Comparison of ENCODE assay signal across 16 mouse cellular contexts in the genomic region with DNA sequence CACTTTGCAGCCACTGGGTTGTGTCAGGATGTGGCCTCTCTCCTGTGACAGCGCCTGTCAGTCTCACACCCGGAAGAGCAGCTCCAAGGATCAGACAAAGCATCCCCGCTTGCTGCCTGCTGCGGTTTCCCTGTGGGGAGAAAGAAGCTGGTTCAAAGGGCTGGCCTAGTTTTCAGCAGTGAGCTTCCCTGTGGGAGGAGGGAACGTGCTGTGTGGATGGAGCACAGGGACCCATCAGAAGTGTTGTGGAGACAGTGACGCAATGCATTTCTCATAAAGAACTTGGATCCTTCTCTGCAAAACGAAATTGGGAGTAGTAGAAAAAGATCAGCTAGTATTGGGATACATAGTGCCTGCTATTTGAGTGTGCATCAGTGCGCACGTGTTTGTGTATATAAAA.
"Had no signal": no experiment of that assay in that cellular context is flagged by ENCODE, and none has a peak within 500 bp of the region (broad histone marks: within the 10 kb centered on the region; RNA-seq: fewer than 3 reads in every experiment).

No protein-coding gene starts in this region.

- H3K9ac ChIP-seq: intestine, embryonic 15.5 days; limb, embryonic 12.5 days; liver, embryonic 13.5 days; liver, postnatal 0 days; lung, embryonic 15.5 days had no signal

- H3K4me1 ChIP-seq: intestine, embryonic 15.5 days; limb, embryonic 12.5 days; liver, embryonic 13.5 days; lung, embryonic 15.5 days; megakaryocyte, embryonic 14.5 days had no signal

- ATAC-seq: intestine, embryonic 15.5 days; liver, postnatal 0 days; midbrain, embryonic 16.5 days had no signal

- H3K4me2 ChIP-seq: intestine, embryonic 15.5 days; limb, embryonic 12.5 days; liver, embryonic 13.5 days; lung, embryonic 15.5 days; midbrain, embryonic 11.5 days had no signal

- H3K36me3 ChIP-seq: intestine, embryonic 15.5 days; limb, embryonic 12.5 days; liver, embryonic 13.5 days; lung, embryonic 15.5 days had no signal

- H3K27ac ChIP-seq: intestine, embryonic 15.5 days; limb, embryonic 12.5 days; liver, embryonic 13.5 days; lung, embryonic 15.5 days; macrophage; stomach, postnatal 0 days had no signal

- DNase-seq: kidney, adult 18-20 months; kidney, postnatal 14 days; liver; liver, embryonic 13.5 days; liver, postnatal 0 days; lung, postnatal 14 days; thymus, adult 18-20 months; thymus, postnatal 14 days had no signal

- H3K27me3 ChIP-seq: intestine, embryonic 15.5 days; limb, embryonic 12.5 days; liver, embryonic 13.5 days; lung, embryonic 15.5 days; megakaryocyte, embryonic 14.5 days had no signal

- H3K9me3 ChIP-seq: intestine, embryonic 15.5 days; limb, embryonic 12.5 days; liver, embryonic 13.5 days; lung, embryonic 15.5 days; megakaryocyte, embryonic 14.5 days had no signal

- H3K4me3 ChIP-seq: intestine, embryonic 15.5 days; limb, embryonic 12.5 days; liver, embryonic 13.5 days; lung, embryonic 15.5 days; megakaryocyte, embryonic 14.5 days had no signal
